Mouse (Mus musculus) erythroblast, embryonic 14.5 days (primary cell): ENCODE measurements around the gene Rhox3a. TPM values are rescaled to one million over a fixed set of nuclear protein-coding genes. Genes with fewer than 3 reads are reported as not detected.
"Not testable (repeated sequence)": the region's sequence is repeated elsewhere in the genome, so short reads cannot be mapped to it uniquely, and the experiment has no call there.

Experiments used
- H3K27me3 ChIP-seq: 2 replicates; pipeline ENCODE4 v1.6.1; 2012; ENCODE audit warnings: inconsistent platforms; ENCODE audit not compliant: control insufficient read depth
- H3K36me3 ChIP-seq: 2 replicates; pipeline ENCODE4 v1.6.1; 2012; ENCODE audit warnings: mild to moderate bottlenecking, inconsistent platforms; ENCODE audit not compliant: control insufficient read depth
- H3K4me1 ChIP-seq: 2 replicates; pipeline ENCODE4 v1.6.1; 2012; ENCODE audit warnings: inconsistent platforms; ENCODE audit not compliant: control insufficient read depth
- H3K4me3 ChIP-seq: replicated peaks from 2 replicates; pipeline ENCODE3; 2012; ENCODE audit warnings: moderate library complexity, mild to moderate bottlenecking, inconsistent platforms
- H3K9me3 ChIP-seq: 2 replicates; pipeline ENCODE4 v1.6.1; 2012; ENCODE audit warnings: low read length, inconsistent platforms, mixed read lengths; ENCODE audit not compliant: control insufficient read depth
- GATA1 ChIP-seq: IDR thresholded peaks from 2 replicates; pipeline ENCODE4 v1.6.1; 2012; ENCODE audit warnings: low read length, inconsistent platforms, mixed read lengths
- TAL1 ChIP-seq: IDR thresholded peaks from 3 replicates; pipeline ENCODE4 v1.6.1; 2012; ENCODE audit warnings: low read length, inconsistent platforms, mixed read lengths
- polyA plus RNA-seq: library from polyadenylated mRNA; stranded (reverse); fragments of >175 nt; gene quantifications from 2 replicates; pipeline ENCODE4 v1.2.3, GENCODE M21; 2012

The Rhox3a gene
- not detected in 2 replicates for polyA plus RNA-seq

DNA sequence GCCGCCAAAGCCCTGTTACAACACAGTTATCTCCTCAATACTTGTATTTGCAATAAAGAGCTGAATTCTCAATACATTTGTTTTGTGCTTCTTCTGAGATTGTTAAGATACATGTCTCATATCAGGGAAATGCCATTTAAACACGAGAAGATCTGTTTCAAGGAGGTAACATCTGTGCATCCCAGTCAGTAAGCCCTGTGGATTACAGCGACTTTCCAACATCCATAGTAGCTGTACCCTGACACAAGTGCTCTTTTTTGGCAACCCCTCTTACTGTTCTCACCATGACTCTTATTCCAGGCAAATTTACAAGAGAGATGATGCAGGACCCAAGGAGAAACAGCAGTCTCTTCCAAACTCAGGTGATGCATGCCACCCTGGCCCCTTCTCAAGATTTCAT lies at the start of gene Rhox3a:
TSS of gene Rhox3a (plus strand) at position 301 of the 400 bp plus-strand sequence.
- H3K9me3 ChIP-seq, H3K27me3 ChIP-seq: not testable (repeated sequence)

GRCm38 (mm10) chrX:37210941-37211340 lies 38.8 kb upstream of the Rhox3a start, which contains the start of gene Gm9:
Gene Gm9, minus strand, starts transcription at chrX:37211041.
- no peaks in the 10 kb centered on the region for H3K36me3 ChIP-seq
- H3K4me1 ChIP-seq = no peaks in the 10 kb centered on the region
- H3K4me3 ChIP-seq = no peak within 1 kb of the TSS
- no peak for TF ChIP-seq TAL1
- TF ChIP-seq GATA1 = no peak
- H3K27me3 ChIP-seq = no peaks in the 10 kb centered on the region
- peaks cover 2% of the 10 kb centered on the region; the same call in 1 of the 2 replicates for H3K9me3 ChIP-seq

More for the DNA sequence above, at the start of gene Rhox3a:
- not testable (repeated sequence) for H3K4me1 ChIP-seq, H3K36me3 ChIP-seq, H3K4me3 ChIP-seq

DNA sequence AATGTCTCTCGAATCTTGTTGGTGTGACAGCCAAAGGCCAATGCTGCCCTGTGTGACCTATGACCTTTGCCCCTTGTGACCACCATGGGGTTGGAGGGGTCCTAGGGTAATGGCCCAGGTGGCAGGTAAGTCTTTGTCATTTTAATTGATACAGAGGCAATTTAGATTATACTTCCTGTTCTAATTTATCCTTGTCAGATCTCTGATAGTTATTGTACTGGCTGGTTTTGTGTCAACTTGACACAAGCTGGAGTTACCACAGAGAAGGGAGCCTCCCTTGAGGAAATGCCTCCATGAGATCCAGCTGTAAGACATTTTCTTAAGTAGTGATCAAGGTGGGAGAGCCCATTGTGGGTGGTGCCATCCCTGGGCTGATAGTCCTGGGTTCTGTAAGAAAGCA lies 27.6 kb upstream of the Rhox3a start, which contains the start of gene Rhox1:
TSS of gene Rhox1 (minus strand) at position 101 of the 400 bp plus-strand sequence.
- H3K4me3 ChIP-seq, H3K27me3 ChIP-seq, H3K9me3 ChIP-seq, H3K36me3 ChIP-seq, H3K4me1 ChIP-seq: not testable (repeated sequence)

DNA sequence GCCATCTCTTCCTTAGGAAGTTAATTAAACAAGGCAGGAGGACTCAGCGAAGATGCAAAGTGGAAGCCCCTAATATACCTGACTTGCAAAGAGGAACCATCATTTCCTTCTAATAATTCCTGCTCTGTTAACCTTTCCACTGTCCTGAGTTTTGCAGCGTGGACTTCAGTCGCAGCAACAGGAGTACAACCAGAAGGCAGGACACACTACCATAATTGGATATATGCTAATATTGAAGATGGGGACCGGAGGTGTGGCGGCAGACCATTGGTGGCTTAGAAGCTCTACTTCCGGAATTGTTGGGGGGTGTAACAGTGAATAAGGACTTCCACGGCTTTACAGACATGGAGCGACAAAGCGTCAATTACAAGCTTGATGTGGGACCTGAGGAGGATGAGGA lies 5.0 kb upstream of the Rhox3a start, which contains the start of gene Rhox2a:
TSS of gene Rhox2a (plus strand) at position 301 of the 400 bp plus-strand sequence.
- not testable (repeated sequence) for H3K4me3 ChIP-seq, H3K27me3 ChIP-seq, H3K9me3 ChIP-seq, H3K36me3 ChIP-seq, H3K4me1 ChIP-seq

GRCm38 (mm10) chrX:37265038-37265437 lies 15.3 kb downstream of the Rhox3a start, which contains the start of gene Rhox4a:
Gene Rhox4a, plus strand, starts transcription at chrX:37265338.
- H3K9me3 ChIP-seq, H3K4me1 ChIP-seq, H3K4me3 ChIP-seq, H3K36me3 ChIP-seq, H3K27me3 ChIP-seq: not testable (repeated sequence)

Other genes starting within 250 kb of the Rhox3a start
- gene Sowahd, start 201.1 kb upstream of the Rhox3a start, polyA plus RNA-seq = 0.02 TPM in 1 of 2 replicates, not detected in the other
- gene Rpl39, start 164.5 kb upstream of the Rhox3a start, polyA plus RNA-seq = 41.4 and 44.5 TPM in 2 replicates
- 1.1 and 1.3 TPM in 2 replicates for gene Upf3b, start 139.6 kb upstream of the Rhox3a start, polyA plus RNA-seq
- gene Nkap, start 123.1 kb upstream of the Rhox3a start, polyA plus RNA-seq = 0.49 and 0.55 TPM in 2 replicates
- not detected in 2 replicates for gene Akap14, start 81.1 kb upstream of the Rhox3a start, polyA plus RNA-seq
- 24.9 and 26.0 TPM in 2 replicates for gene Ndufa1, start 58.8 kb upstream of the Rhox3a start, polyA plus RNA-seq
- 0.04 and 0.15 TPM in 2 replicates for gene Rnf113a1, start 58.7 kb upstream of the Rhox3a start, polyA plus RNA-seq
- gene Gm9, start 38.9 kb upstream of the Rhox3a start, polyA plus RNA-seq = not detected in 2 replicates
- not detected in 2 replicates for gene Rhox1, start 27.7 kb upstream of the Rhox3a start, polyA plus RNA-seq
- not detected in 2 replicates for gene Rhox2a, start 4.9 kb upstream of the Rhox3a start, polyA plus RNA-seq
- not detected in 2 replicates for gene Rhox4a, start 15.4 kb downstream of the Rhox3a start, polyA plus RNA-seq
- not detected in 2 replicates for gene Rhox3a2, start 130.1 kb downstream of the Rhox3a start, polyA plus RNA-seq
- gene Rhox4a2, start 140.9 kb downstream of the Rhox3a start, polyA plus RNA-seq = not detected in 2 replicates
- gene Rhox2b, start 162.1 kb downstream of the Rhox3a start, polyA plus RNA-seq = not detected in 2 replicates
- not detected in 2 replicates for gene Rhox4b, start 182.6 kb downstream of the Rhox3a start, polyA plus RNA-seq
- not detected in 2 replicates for gene Rhox2c, start 203.8 kb downstream of the Rhox3a start, polyA plus RNA-seq
- gene Rhox3c, start 208.7 kb downstream of the Rhox3a start, polyA plus RNA-seq = not detected in 2 replicates
- gene Rhox4c, start 230.4 kb downstream of the Rhox3a start, polyA plus RNA-seq = not detected in 2 replicates
- not detected in 2 replicates for gene Rhox2d, start 243.5 kb downstream of the Rhox3a start, polyA plus RNA-seq